Mouse (Mus musculus) C2C12 (cell line): Measurements from ENCODE around the gene Gm29776.

Experiments used
- CEBPB ChIP-seq: IDR thresholded peaks from one replicate; pipeline ENCODE4 v1.6.1; 2011; ENCODE audit warnings: low read depth, mild to moderate bottlenecking, control low read depth, moderate library complexity
- CTCF ChIP-seq: IDR thresholded peaks from one replicate; pipeline ENCODE4 v1.5.1; 2011; ENCODE audit not compliant: control insufficient read depth, insufficient read depth, insufficient read length
- FOSL1 ChIP-seq: IDR thresholded peaks from one replicate; pipeline ENCODE4 v1.8.0; 2011; ENCODE audit warnings: mild to moderate bottlenecking, low read length; ENCODE audit not compliant: poor library complexity, insufficient read depth, severe bottlenecking

- TF ChIP-seq CTCF: no peak
- no peak for TF ChIP-seq CEBPB
- TF ChIP-seq FOSL1: no peak
Measured at GRCm38 (mm10) chr14:54676290-54676689, 22.3 kb downstream of the Gm29776 start.
